Mouse (Mus musculus): Measurements from ENCODE around the gene Usp12.

Usp12 gene

GRCm38 (mm10) chr5:146794853-146795252 is at the start of gene Usp12:
Usp12 (minus strand) TSS chr5:146795006.
- peak; percentile 96 to 98 for DNase-seq

DNA sequence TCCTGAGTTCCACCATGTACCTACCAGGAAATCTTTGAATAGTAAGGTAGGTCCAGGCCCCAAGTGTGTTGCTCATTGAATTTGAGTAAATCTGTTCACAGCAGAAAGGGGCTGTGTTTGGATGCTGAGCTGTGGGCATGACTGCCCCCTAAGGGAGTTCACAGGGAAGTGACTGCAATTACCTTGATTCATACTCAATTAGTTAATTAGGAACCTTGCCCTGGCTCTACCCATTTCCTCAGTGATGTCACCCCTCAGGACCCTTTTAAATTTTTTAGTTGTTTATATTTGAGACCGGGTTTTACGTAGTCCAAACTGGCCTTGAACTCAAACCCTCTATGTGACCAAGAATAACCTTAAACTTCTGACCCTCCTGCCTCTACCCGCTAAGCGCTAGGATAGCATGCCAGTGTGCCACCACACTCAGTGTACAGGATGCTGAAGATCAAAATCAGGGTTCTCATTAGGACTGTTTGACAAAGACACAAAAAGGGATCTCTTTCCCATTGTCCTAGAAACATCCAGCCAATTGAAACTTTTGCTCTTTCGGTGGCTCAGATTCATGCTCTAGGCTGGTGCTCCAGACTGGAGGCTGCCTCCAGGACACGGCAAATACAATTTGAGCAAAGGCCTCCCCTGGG is 49.6 kb upstream of the Usp12 start:
- DNase-seq = no peak

DNA sequence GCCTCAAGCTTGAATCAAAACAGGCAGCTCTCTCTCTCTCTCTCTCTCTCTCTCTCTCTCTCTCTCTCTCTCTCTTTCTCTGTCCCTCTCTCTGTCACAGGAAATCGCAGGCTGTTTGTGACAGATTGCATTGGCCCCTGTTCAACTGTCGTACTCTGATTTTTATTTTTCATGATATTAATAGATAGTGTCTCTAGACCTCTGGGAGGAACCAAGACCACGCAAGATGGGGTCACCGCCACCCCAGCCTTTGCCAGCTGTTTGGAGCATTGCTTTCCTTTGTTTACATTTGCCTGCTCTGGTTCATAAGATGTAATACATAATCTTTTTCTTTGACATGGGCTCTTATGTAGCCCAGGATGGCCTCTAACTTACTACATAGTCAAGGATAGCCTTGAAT is 47.2 kb upstream of the Usp12 start:
- DNase-seq = no peak

DNA sequence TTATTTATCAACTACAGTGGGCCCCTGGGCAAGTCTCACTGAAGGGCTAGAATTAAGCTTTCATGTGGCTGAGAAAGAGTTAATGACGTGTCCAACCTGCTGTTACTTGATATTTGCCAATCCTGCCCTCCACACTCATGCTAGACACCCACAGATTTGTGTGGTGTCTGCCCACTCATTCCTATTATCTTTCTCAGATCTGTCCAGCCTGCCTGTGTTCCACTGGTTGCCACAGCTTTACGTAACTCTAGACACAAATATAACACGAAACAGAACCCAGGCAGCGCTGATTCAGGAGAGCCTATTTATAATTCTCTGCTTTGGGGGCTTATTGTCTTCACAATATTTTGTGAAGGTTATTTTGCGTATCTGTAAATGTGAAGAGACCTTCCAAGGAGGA is 46.5 kb upstream of the Usp12 start:
- no peak for DNase-seq

DNA sequence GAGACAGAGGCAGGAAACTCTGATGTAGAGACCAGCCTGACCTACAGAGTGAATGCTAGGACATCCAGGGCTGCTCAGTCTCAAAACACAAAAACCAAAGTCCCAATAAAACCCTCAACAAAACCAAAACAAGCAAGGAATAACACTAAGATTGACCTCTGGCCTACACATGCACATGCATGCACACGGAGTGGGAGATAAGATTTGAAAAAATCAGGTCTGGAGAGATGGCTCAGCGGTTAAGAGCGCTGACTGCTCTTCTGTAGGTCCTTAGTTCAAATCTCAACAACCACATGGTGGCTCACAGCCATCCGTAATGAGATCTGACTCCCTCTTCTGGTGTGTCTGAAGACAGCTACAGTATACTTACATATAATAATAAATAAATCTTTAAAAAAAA is 45.6 kb upstream of the Usp12 start:
- no peak for DNase-seq

- DNase-seq = no peak
Measured at GRCm38 (mm10) chr5:146839760-146840159, 45.0 kb upstream of the Usp12 start.

- no peak for DNase-seq
Measured at GRCm38 (mm10) chr5:146838836-146839648, 44.2 kb upstream of the Usp12 start.

GRCm38 (mm10) chr5:146837967-146838720 is 43.3 kb upstream of the Usp12 start:
- DNase-seq = no peak

GRCm38 (mm10) chr5:146834959-146835358 is 40.2 kb upstream of the Usp12 start:
- DNase-seq = no peak

DNA sequence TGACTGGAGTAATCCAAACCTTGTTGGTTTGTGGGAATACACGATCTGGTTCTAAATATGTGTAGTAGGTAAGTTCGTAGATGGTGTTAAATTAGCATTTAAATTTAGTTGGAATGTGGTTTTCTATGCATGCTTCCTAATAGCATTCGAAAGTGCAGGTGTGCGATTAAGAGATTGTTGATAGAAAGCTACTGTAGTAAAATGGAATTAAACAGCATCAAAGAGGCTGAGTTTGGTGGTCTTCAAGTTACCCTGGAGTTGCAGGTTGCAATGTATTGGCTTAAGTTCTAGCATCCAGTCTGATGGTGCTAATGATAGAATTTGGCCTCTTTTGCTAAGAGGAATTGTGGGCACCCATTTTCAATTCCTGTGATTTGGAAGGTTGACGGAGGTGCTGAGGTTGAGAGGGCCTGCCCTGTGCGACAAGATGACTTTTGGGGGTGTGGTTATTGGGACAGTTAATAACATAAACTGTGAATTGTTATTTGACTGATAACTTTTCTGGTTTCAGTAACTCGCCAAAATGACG is 38.9 kb upstream of the Usp12 start:
- no peak for DNase-seq

DNA sequence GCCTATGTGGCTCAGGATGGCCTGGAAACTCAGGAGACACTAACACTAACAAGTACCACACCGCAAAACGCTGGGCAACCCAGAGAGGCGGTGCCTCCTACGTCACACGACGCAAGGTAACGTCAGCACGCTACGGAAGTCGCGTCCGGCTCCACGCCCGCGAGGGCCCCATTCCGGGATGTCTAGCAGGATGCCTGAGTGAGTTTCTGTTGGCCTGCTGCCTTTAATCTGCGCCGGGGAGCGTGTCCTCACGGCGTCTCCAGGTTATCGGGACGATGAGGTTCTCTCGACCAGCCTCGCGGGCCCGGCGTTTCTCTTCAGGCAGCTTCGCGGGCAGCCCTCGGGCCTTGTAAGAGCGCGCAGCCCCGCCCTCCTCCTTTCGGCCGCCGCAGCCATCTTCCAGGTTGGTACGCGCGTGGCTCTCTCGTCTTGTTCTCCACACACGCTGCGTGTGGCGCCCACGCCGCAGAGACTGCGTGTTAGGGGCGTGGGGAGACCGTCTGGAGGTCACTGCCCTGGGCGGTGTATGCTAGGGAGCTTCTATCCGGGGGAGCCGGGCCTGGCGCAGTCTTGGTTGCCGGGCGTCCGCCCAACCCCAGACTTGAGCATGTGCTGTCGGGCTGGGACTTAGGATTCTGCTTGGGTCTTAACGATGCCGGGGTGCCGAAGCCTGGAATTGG is 38.1 kb upstream of the Usp12 start, which contains the start of gene Rpl21:
Gene Rpl21 (plus strand): TSS at position 122 of the 680 bp plus-strand sequence.
- DNase-seq = peak; percentile 93 to 94

- no peak for DNase-seq
Measured at GRCm38 (mm10) chr5:146832435-146832768, 37.6 kb upstream of the Usp12 start.

DNA sequence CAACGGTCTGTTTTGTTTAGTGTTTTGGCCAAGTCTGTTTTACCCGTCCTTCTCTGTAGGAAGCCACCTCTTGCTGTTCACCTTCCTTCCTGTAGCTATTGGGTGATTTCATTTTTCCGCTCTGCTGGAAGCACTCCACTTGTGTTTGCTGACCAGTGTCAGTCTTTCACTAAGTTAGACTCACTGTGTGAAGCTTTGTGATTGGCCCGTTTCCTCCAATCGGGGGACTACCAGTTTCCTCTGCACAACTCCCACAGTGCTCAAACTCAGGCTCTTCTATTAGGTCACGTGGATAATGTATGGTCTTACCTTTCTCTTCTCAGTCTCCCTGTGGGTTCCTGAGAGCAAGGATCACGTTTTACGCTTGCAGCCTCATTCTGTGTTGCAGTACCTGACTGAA is 34.7 kb upstream of the Usp12 start:
- DNase-seq = no peak

GRCm38 (mm10) chr5:146823005-146823404 is 28.2 kb upstream of the Usp12 start:
- DNase-seq = no peak

- peak in 1 of 2 experiments; percentile 28 for DNase-seq
Measured at GRCm38 (mm10) chr5:146818906-146819623, 24.3 kb upstream of the Usp12 start.

GRCm38 (mm10) chr5:146817583-146817982 is 22.8 kb upstream of the Usp12 start:
- no peak for DNase-seq

DNA sequence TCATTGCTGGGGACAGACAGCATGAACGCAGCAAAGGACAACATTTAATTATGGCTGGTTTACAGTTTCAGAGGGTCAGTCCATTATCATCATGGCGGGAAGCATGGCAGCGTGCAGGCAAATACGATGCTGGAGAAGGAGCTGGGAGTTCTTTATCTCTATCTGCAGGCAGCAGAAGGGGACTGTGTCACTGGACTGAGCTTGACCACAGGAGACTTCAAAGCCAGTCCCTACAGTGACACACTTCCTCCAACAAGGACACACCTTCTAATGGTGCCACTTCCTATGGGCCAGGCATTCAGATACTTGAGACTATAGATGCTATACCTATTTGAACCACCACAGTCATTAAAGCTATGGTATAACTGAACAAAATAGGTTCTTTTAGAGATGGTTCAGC is 20.6 kb upstream of the Usp12 start:
- no peak for DNase-seq

DNA sequence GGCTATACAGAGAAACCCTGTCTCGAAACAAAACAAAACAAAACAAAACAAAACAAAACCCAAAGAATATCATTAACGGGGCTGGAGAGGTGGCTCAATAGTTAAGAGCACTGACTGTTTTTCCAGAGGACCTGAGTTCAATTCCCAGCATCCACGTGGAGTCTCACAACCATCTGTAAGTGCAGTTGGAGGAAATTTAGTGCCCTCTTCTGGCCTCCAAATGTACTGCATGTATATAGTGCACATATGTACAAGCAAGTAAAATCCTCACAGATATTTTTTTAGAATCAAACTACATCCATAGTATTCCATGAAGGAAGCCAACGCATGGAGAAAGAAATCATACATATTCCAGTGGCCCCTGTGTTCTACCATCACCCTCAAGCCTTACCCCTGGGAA is 18.6 kb upstream of the Usp12 start:
- no peak for DNase-seq

DNA sequence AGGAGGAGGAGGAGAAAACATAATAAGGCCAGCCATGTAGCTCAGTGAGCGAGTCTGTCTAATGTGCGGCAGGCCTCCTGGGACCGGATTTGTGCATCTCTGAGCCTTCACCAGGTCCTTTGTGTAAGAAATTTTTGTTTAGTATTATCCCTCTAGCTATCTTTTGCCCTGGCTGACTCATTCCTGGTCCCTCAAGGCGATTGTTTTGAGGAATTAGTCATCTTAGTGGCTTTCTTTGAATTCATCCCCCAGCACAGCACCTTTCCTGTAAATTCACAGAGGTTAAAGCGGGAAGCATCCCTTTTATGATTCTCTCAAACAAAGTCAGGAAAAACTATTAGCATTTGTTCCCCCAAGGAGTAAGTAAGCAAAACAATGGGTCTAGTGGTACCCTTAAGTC is 18.1 kb upstream of the Usp12 start:
- DNase-seq = no peak

DNA sequence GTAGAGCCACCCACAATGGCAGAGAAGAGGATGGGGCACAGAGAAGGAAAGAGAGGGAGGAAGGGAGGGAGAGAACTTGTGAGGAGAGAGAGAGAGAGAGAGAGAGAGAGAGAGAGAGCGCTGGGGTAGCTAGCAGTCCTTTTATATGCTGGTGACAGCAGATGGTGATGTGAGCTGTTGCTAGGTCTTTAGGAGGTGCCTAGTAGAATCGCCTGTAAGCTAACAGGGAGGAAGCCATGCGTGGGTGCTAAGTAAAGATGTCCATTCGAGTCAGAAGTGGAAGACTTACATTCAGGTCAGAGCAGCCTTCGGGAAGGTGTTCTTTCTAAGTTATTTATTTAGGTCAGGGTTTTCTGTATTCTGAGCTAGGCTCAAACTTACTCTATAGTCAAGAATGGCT is 15.1 kb upstream of the Usp12 start:
- DNase-seq = no peak

DNA sequence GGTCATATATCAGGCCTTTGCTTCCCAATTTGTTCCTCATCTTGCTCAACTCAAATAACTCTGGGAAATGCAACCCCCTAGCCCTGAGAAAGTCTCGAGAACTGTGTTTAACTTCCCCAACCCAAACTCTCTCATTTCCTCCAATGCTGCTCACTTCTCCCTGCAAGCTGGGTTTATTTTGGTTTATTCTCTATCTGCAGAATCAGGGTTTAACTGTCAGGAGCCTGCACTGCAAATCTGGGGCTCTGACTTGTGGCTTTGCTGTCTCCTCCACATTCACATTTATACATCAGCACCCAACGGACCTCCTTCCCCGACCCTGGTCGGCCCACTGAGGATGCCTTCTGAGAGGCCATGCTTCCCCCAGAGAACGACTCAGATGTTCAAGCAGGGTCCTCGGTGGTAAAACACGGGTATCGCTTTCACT is 11.2 kb upstream of the Usp12 start:
- DNase-seq = no peak

DNA sequence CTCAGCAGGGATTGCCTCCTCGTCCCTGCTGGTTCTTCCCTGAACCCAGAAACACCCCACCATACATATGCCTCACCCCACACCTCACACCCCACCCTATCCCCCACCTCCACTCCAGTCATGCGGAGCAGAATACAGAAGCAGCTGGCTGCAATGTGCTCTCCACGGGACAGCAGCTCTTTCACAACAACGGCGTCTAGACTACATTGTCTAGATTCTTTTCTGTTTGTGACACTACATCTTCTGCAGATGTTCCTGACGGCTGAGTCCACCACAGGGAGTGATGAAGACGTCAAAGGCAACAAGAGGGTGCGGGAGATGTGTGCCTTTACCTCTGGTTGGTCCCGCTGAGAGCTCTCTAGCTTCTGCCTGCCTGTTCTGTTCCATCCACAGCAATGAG is 3.2 kb upstream of the Usp12 start:
- no peak for DNase-seq

All from kidney, adult 8-10 months (tissue).